Mouse (Mus musculus) testis, adult 2 months (tissue): ENCODE measurements around the gene Csmd2. TPM values are rescaled to one million over a fixed set of nuclear protein-coding genes. Genes with fewer than 3 reads are reported as not detected.

Experiments
- H3K27ac ChIP-seq: fragments of 200-500 bp; 2 replicates; pipeline ENCODE4 v1.5.1; 2012; ENCODE audit warnings: low read depth, low read length; ENCODE audit not compliant: control insufficient read depth, insufficient read depth
- H3K27me3 ChIP-seq: fragments of 200-500 bp; 2 replicates; pipeline ENCODE4 v1.6.1; 2012; ENCODE audit warnings: mild to moderate bottlenecking, low read length, moderate library complexity; ENCODE audit not compliant: control insufficient read depth, insufficient read depth
- H3K36me3 ChIP-seq: fragments of 200-500 bp; 2 replicates; pipeline ENCODE4 v1.6.1; 2012; ENCODE audit warnings: mild to moderate bottlenecking, low read length; ENCODE audit not compliant: control insufficient read depth, insufficient read depth
- H3K4me1 ChIP-seq: fragments of 200-500 bp; 2 replicates; pipeline ENCODE4 v1.6.1; 2012; ENCODE audit warnings: low read length; ENCODE audit not compliant: control insufficient read depth, insufficient read depth
- H3K4me3 ChIP-seq: fragments of 200-500 bp; 2 replicates; pipeline ENCODE4 v1.5.1; 2012; ENCODE audit warnings: low read depth, mild to moderate bottlenecking, low read length, moderate library complexity, mixed read lengths; ENCODE audit not compliant: control insufficient read depth
- CTCF ChIP-seq: fragments of 200-500 bp; IDR thresholded peaks from 2 replicates; pipeline ENCODE4 v1.5.1; 2012; ENCODE audit warnings: low read depth, mild to moderate bottlenecking, inconsistent platforms, low read length, moderate library complexity; ENCODE audit not compliant: control insufficient read depth, insufficient read depth, insufficient replicate concordance
- POLR2A ChIP-seq: fragments of 200-500 bp; IDR thresholded peaks from 2 replicates; pipeline ENCODE4 v1.6.1; 2012; ENCODE audit warnings: low read depth, mild to moderate bottlenecking, inconsistent platforms, low read length, moderate library complexity; ENCODE audit not compliant: control insufficient read depth
- polyA plus RNA-seq: library from polyadenylated mRNA; depleted of rRNA; stranded (reverse); fragments of >200 nt; gene quantifications from 2 replicates; pipeline ENCODE4 v1.2.3, GENCODE M21; 2012

Gene Csmd2
- polyA plus RNA-seq, 1 experiment: 2.6 TPM

- H3K27me3 ChIP-seq: no peaks in the 10 kb centered on the region
- H3K4me3 ChIP-seq: no peak overlapping the region
- TF ChIP-seq POLR2A (no peak), CTCF (no peak)
- no peaks in the 10 kb centered on the region for H3K36me3 ChIP-seq
- H3K4me1 ChIP-seq: no peaks in the 10 kb centered on the region
- H3K27ac ChIP-seq: no peak overlapping the region
These were observed 371.1 kb downstream of the Csmd2 start for GRCm38 (mm10) chr4:128358751-128359150.

GRCm38 (mm10) chr4:128365851-128366250 lies 378.2 kb downstream of the Csmd2 start:
- no peak overlapping the region for H3K4me3 ChIP-seq
- no peak overlapping the region for H3K27ac ChIP-seq
- no peaks in the 10 kb centered on the region for H3K4me1 ChIP-seq
- no peaks in the 10 kb centered on the region for H3K27me3 ChIP-seq
- no peaks in the 10 kb centered on the region for H3K36me3 ChIP-seq
- no peak for TF ChIP-seq POLR2A
- no peak for TF ChIP-seq CTCF

GRCm38 (mm10) chr4:128368088-128368487 lies 380.4 kb downstream of the Csmd2 start:
- TF ChIP-seq POLR2A: no peak
- TF ChIP-seq CTCF: no peak
- Histone ChIP-seq H3K27me3 (no peaks in the 10 kb centered on the region), H3K4me3 (no peak overlapping the region), H3K4me1 (no peaks in the 10 kb centered on the region), H3K36me3 (no peaks in the 10 kb centered on the region), H3K27ac (no peak overlapping the region)

GRCm38 (mm10) chr4:128371766-128372165 lies 384.1 kb downstream of the Csmd2 start:
- TF ChIP-seq CTCF (no peak), POLR2A (no peak)
- Histone ChIP-seq H3K4me3 (no peak overlapping the region), H3K4me1 (no peaks in the 10 kb centered on the region), H3K36me3 (no peaks in the 10 kb centered on the region), H3K27me3 (no peaks in the 10 kb centered on the region), H3K27ac (no peak overlapping the region)

GRCm38 (mm10) chr4:128373196-128373595 lies 385.5 kb downstream of the Csmd2 start:
- no peak overlapping the region for H3K4me3 ChIP-seq
- no peaks in the 10 kb centered on the region for H3K4me1 ChIP-seq
- H3K36me3 ChIP-seq: no peaks in the 10 kb centered on the region
- no peak overlapping the region for H3K27ac ChIP-seq
- no peaks in the 10 kb centered on the region for H3K27me3 ChIP-seq
- TF ChIP-seq POLR2A (no peak), CTCF (no peak)

- H3K36me3 ChIP-seq: no peaks in the 10 kb centered on the region
- TF ChIP-seq CTCF (no peak), POLR2A (no peak)
- H3K27me3 ChIP-seq: no peaks in the 10 kb centered on the region
- H3K4me3 ChIP-seq: no peak overlapping the region
- no peaks in the 10 kb centered on the region for H3K4me1 ChIP-seq
- H3K27ac ChIP-seq: no peak overlapping the region
These were observed 386.4 kb downstream of the Csmd2 start for GRCm38 (mm10) chr4:128374051-128374450.

GRCm38 (mm10) chr4:128378946-128379345 lies 391.3 kb downstream of the Csmd2 start:
- TF ChIP-seq POLR2A (no peak), CTCF (no peak)
- no peaks in the 10 kb centered on the region for H3K4me1 ChIP-seq
- H3K36me3 ChIP-seq: no peaks in the 10 kb centered on the region
- no peak overlapping the region for H3K4me3 ChIP-seq
- no peak overlapping the region for H3K27ac ChIP-seq
- no peaks in the 10 kb centered on the region for H3K27me3 ChIP-seq

GRCm38 (mm10) chr4:128381331-128381730 lies 393.7 kb downstream of the Csmd2 start:
- H3K36me3 ChIP-seq: no peaks in the 10 kb centered on the region
- H3K27ac ChIP-seq: no peak overlapping the region
- no peak overlapping the region for H3K4me3 ChIP-seq
- no peak for TF ChIP-seq CTCF
- TF ChIP-seq POLR2A: no peak
- H3K4me1 ChIP-seq: no peaks in the 10 kb centered on the region
- no peaks in the 10 kb centered on the region for H3K27me3 ChIP-seq
